Mouse (Mus musculus): ENCODE results near the gene Rbm38.

Gene Rbm38

GRCm38 (mm10) chr2:173020430-173020829, at the start of gene Rbm38:
TSS of gene Rbm38 (plus strand) at chr2:173020498.
- DNase-seq (ENCODE audit: low spot score), result no peak

- no peak for DNase-seq (ENCODE audit: low spot score)
Observed at GRCm38 (mm10) chr2:172971865-172972264, 48.4 kb upstream of the Rbm38 start.

- DNase-seq (ENCODE audit: low spot score), result no peak
Observed at GRCm38 (mm10) chr2:172973806-172974565, 46.3 kb upstream of the Rbm38 start.

GRCm38 (mm10) chr2:172974701-172975100, 45.6 kb upstream of the Rbm38 start:
- DNase-seq (ENCODE audit: low spot score), result no peak

GRCm38 (mm10) chr2:172975159-172975558, 45.1 kb upstream of the Rbm38 start:
- DNase-seq (ENCODE audit: low spot score), result no peak

- DNase-seq (ENCODE audit: low spot score), result no peak
Observed at GRCm38 (mm10) chr2:172976661-172977238, 43.5 kb upstream of the Rbm38 start.

- no peak for DNase-seq (ENCODE audit: low spot score)
Observed at GRCm38 (mm10) chr2:172977409-172978130, 42.7 kb upstream of the Rbm38 start, which contains the start of gene Spo11. TSS of gene Spo11 (plus strand) at chr2:172977700.

GRCm38 (mm10) chr2:172978131-172978633, 42.1 kb upstream of the Rbm38 start:
- DNase-seq (ENCODE audit: low spot score), result no peak

GRCm38 (mm10) chr2:172979666-172980345, 40.5 kb upstream of the Rbm38 start:
- DNase-seq (ENCODE audit: low spot score), result no peak

GRCm38 (mm10) chr2:172982776-172983561, 37.3 kb upstream of the Rbm38 start:
- no peak for DNase-seq (ENCODE audit: low spot score)

GRCm38 (mm10) chr2:172990161-172990560, 30.1 kb upstream of the Rbm38 start:
- no peak for DNase-seq (ENCODE audit: low spot score)

GRCm38 (mm10) chr2:172996207-172996606, 24.1 kb upstream of the Rbm38 start:
- DNase-seq (ENCODE audit: low spot score), result peak; percentile 86

GRCm38 (mm10) chr2:172997748-172998147, 22.6 kb upstream of the Rbm38 start:
- no peak for DNase-seq (ENCODE audit: low spot score)

GRCm38 (mm10) chr2:172998478-172998877, 21.8 kb upstream of the Rbm38 start:
- no peak for DNase-seq (ENCODE audit: low spot score)

GRCm38 (mm10) chr2:172999630-173000284, 20.5 kb upstream of the Rbm38 start, which contains the start of gene Rae1:
TSS of gene Rae1 (plus strand) at chr2:173000117.
- peak; percentile 99 for DNase-seq (ENCODE audit: low spot score)

- DNase-seq (ENCODE audit: low spot score), result no peak
Observed at GRCm38 (mm10) chr2:173000285-173000652, 20.0 kb upstream of the Rbm38 start.

GRCm38 (mm10) chr2:173000921-173001320, 19.4 kb upstream of the Rbm38 start:
- peak; percentile 66 for DNase-seq (ENCODE audit: low spot score)

- no peak for DNase-seq (ENCODE audit: low spot score)
Observed at GRCm38 (mm10) chr2:173003737-173004136, 16.6 kb upstream of the Rbm38 start.

GRCm38 (mm10) chr2:173010220-173010717, 10.0 kb upstream of the Rbm38 start:
- no peak for DNase-seq (ENCODE audit: low spot score)

GRCm38 (mm10) chr2:173011440-173011839, 8.9 kb upstream of the Rbm38 start:
- no peak for DNase-seq (ENCODE audit: low spot score)

Data from layer of hippocampus, adult 11-12 months (tissue).